Mouse (Mus musculus) myocyte (in vitro differentiated cells): Measurements from ENCODE around the gene Dazap1. TPM values are rescaled to one million over a fixed set of nuclear protein-coding genes. Genes with fewer than 3 reads are reported as not detected.

Source experiments
- H3K27me3 ChIP-seq: one replicate; pipeline ENCODE4 v1.6.1; 2011; ENCODE audit not compliant: control insufficient read depth, insufficient read depth, insufficient read length
- H3K36me3 ChIP-seq: one replicate; pipeline ENCODE4 v1.6.1; 2011; ENCODE audit not compliant: control insufficient read depth, insufficient read depth
- H3K4me2 ChIP-seq: one replicate; pipeline ENCODE4 v1.6.1; 2011; ENCODE audit warnings: low read depth, control low read depth
- H3K4me3 ChIP-seq: one replicate; pipeline ENCODE4 v1.5.1; 2011; ENCODE audit warnings: mild to moderate bottlenecking, control low read depth, moderate library complexity
- H3K79me2 ChIP-seq: one replicate; pipeline ENCODE4 v1.6.1; 2011; ENCODE audit not compliant: control insufficient read depth, insufficient read depth
- H3ac ChIP-seq: one replicate; pipeline ENCODE4 v1.6.1; 2011; ENCODE audit not compliant: control insufficient read depth, insufficient read length
- CEBPB ChIP-seq: IDR thresholded peaks from 2 replicates; pipeline ENCODE4 v1.6.1; 2011; ENCODE audit warnings: mild to moderate bottlenecking, moderate library complexity; ENCODE audit not compliant: poor library complexity, insufficient read depth, severe bottlenecking
- E2F4 ChIP-seq: IDR thresholded peaks from one replicate; pipeline ENCODE4 v1.6.1; 2011; ENCODE audit warnings: mild to moderate bottlenecking, control low read depth, moderate library complexity; ENCODE audit not compliant: insufficient read depth
- MAX ChIP-seq: IDR thresholded peaks from one replicate; pipeline ENCODE4 v1.6.1; 2011; ENCODE audit warnings: low read depth, mild to moderate bottlenecking, control low read depth
- MYOD1 ChIP-seq, 3 experiments: IDR thresholded peaks; one replicate each; pipeline ENCODE4 v1.6.1; 2011; ENCODE audit warnings: control low read depth in 2 of 3, low read depth in 2 of 3, mild to moderate bottlenecking in 2 of 3, moderate library complexity in 1 of 3; ENCODE audit not compliant: insufficient read length in 2 of 3, control insufficient read depth in 1 of 3
- MYOG ChIP-seq, 3 experiments: IDR thresholded peaks; one replicate each; pipeline ENCODE4 v1.6.1; 2011; ENCODE audit warnings: control low read depth in 2 of 3, low read depth in 2 of 3, mild to moderate bottlenecking in 2 of 3; ENCODE audit not compliant: insufficient read length in 2 of 3, control insufficient read depth in 1 of 3, insufficient read depth in 1 of 3
- POLR2A ChIP-seq: IDR thresholded peaks from one replicate; pipeline ENCODE4 v1.6.1; 2011; ENCODE audit warnings: low read depth, mild to moderate bottlenecking, control low read depth, moderate library complexity; ENCODE audit not compliant: insufficient read length
- POLR2AphosphoS2 ChIP-seq: IDR thresholded peaks from one replicate; pipeline ENCODE4 v1.6.1; 2011; ENCODE audit warnings: low read depth, control low read depth; ENCODE audit not compliant: insufficient read length
- REST ChIP-seq: IDR thresholded peaks from one replicate; pipeline ENCODE4 v1.6.1; 2011; ENCODE audit warnings: mild to moderate bottlenecking, control low read depth, moderate library complexity; ENCODE audit not compliant: insufficient read depth, insufficient read length
- SRF ChIP-seq: IDR thresholded peaks from one replicate; pipeline ENCODE4 v1.6.1; 2011; ENCODE audit warnings: low read depth; ENCODE audit not compliant: control insufficient read depth, insufficient read length
- TCF12 ChIP-seq: IDR thresholded peaks from one replicate; pipeline ENCODE4 v1.6.1; 2011; ENCODE audit warnings: mild to moderate bottlenecking, control low read depth; ENCODE audit not compliant: poor library complexity, insufficient read depth, severe bottlenecking
- TCF3 ChIP-seq: IDR thresholded peaks from one replicate; pipeline ENCODE4 v1.6.1; 2011; ENCODE audit warnings: low read depth, control low read depth; ENCODE audit not compliant: insufficient read length
- USF1 ChIP-seq: IDR thresholded peaks from one replicate; pipeline ENCODE4 v1.6.1; 2011; ENCODE audit warnings: low read depth, mild to moderate bottlenecking, control low read depth, moderate library complexity
- polyA plus RNA-seq: library from polyadenylated mRNA; unstranded; fragments of >200 nt; fragmentation: generic; extraction: Trizol; gene quantifications from one replicate; pipeline ENCODE4 v1.2.1, GENCODE M21; 2012; ENCODE audit warnings: missing spikeins

Dazap1 gene
- polyA plus RNA-seq, 1 experiment, result 123 TPM

GRCm38 (mm10) chr10:80320340-80320760 lies 59.1 kb downstream of the Dazap1 start, which contains the start of gene 2310011J03Rik:
TSS of gene 2310011J03Rik (minus strand) at chr10:80320537.
- Histone ChIP-seq H3K79me2 (peaks cover 10% of the 10 kb centered on the region), H3K27me3 (no peaks in the 10 kb centered on the region), H3K36me3 (no peaks in the 10 kb centered on the region), H3ac (peak within 1 kb of the TSS; percentile 26), H3K4me3 (peak within 1 kb of the TSS; percentile 79), H3K4me2 (peak within 1 kb of the TSS; percentile 96)
- TF ChIP-seq POLR2A, result peak; percentile 63
- no peak for TF ChIP-seq USF1
- no peak for TF ChIP-seq E2F4
- peak; percentile 42 for TF ChIP-seq POLR2AphosphoS2
- no peak for TF ChIP-seq REST

GRCm38 (mm10) chr10:80321014-80321669 lies 59.9 kb downstream of the Dazap1 start:
- peak overlapping the region; percentile 79 for H3K4me3 ChIP-seq
- peak overlapping the region; percentile 71 for H3K4me2 ChIP-seq
- H3K36me3 ChIP-seq, result no peaks in the 10 kb centered on the region
- no peaks in the 10 kb centered on the region for H3K27me3 ChIP-seq
- peaks cover 10% of the 10 kb centered on the region for H3K79me2 ChIP-seq
- H3ac ChIP-seq, result no peak overlapping the region
- no peak for TF ChIP-seq MAX
- no peak for TF ChIP-seq E2F4
- peak; percentile 23 for TF ChIP-seq TCF3
- no peak for TF ChIP-seq CEBPB
- no peak for TF ChIP-seq POLR2A
- peak; percentile 57 to 96 (median 92) for TF ChIP-seq MYOG (IDR thresholded peaks at IDR 0.05; ENCODE audit: control insufficient read depth in 1 of 3, insufficient read depth in 1 of 3, insufficient read length in 2 of 3, low read depth in 2 of 3)
- TF ChIP-seq TCF12, result no peak
- no peak for TF ChIP-seq POLR2AphosphoS2
- TF ChIP-seq MYOD1 (IDR thresholded peaks at IDR 0.05; ENCODE audit: control insufficient read depth in 1 of 3, insufficient read length in 2 of 3, low read depth in 2 of 3), result peak in 2 of 3 experiments; percentile 91 to 96
- TF ChIP-seq REST, result no peak
- no peak for TF ChIP-seq USF1
- TF ChIP-seq SRF, result no peak

GRCm38 (mm10) chr10:80321670-80322581 lies 60.6 kb downstream of the Dazap1 start:
- Histone ChIP-seq H3ac (no peak overlapping the region), H3K79me2 (peaks cover 10% of the 10 kb centered on the region), H3K4me3 (peak overlapping the region; percentile 44), H3K27me3 (no peaks in the 10 kb centered on the region), H3K36me3 (no peaks in the 10 kb centered on the region), H3K4me2 (peak overlapping the region; percentile 74)
- TF ChIP-seq POLR2A, result no peak
- TF ChIP-seq MYOG (IDR thresholded peaks at IDR 0.05; ENCODE audit: control insufficient read depth in 1 of 3, insufficient read depth in 1 of 3, insufficient read length in 2 of 3, low read depth in 2 of 3), result peak in 1 of 3 experiments; percentile 67
- peak in 1 of 3 experiments; percentile 84 for TF ChIP-seq MYOD1 (IDR thresholded peaks at IDR 0.05; ENCODE audit: control insufficient read depth in 1 of 3, insufficient read length in 2 of 3, low read depth in 2 of 3)
- TF ChIP-seq MAX, result no peak

- Histone ChIP-seq H3K4me3 (peak overlapping the region; percentile 44), H3K79me2 (peaks cover 10% of the 10 kb centered on the region), H3K27me3 (no peaks in the 10 kb centered on the region), H3ac (peak overlapping the region; percentile 4), H3K36me3 (no peaks in the 10 kb centered on the region), H3K4me2 (peak overlapping the region; percentile 74)
- TF ChIP-seq MAX (no peak), TCF3 (no peak), E2F4 (no peak), USF1 (no peak), POLR2A (peak; percentile 22), MYOD1 (IDR thresholded peaks at IDR 0.05; ENCODE audit: control insufficient read depth in 1 of 3, insufficient read length in 2 of 3, low read depth in 2 of 3) (peak in 1 of 3 experiments; percentile 16), CEBPB (no peak), MYOG (IDR thresholded peaks at IDR 0.05; ENCODE audit: control insufficient read depth in 1 of 3, insufficient read depth in 1 of 3, insufficient read length in 2 of 3, low read depth in 2 of 3) (no peak), POLR2AphosphoS2 (no peak), TCF12 (no peak), REST (no peak), SRF (no peak)
These were observed 61.5 kb downstream of the Dazap1 start for GRCm38 (mm10) chr10:80322811-80323211.
